Mouse (Mus musculus) intestine, embryonic 16.5 days (tissue): ENCODE data around the gene 2610318N02Rik. TPM values are rescaled to one million over a fixed set of nuclear protein-coding genes. Genes with fewer than 3 reads are reported as not detected.

Experiments
- ATAC-seq: fragments of 200-750 bp; cut with Nextera tagmentation; 2 replicates; pipeline ENCODE4 v1.8.0; 2017; ENCODE audit warnings: moderate TSS enrichment, moderate library complexity
- H3K27ac ChIP-seq: fragments of 300-500 bp; sonication (generic); 2 replicates; pipeline ENCODE4 v1.5.1; 2014; ENCODE audit warnings: mild to moderate bottlenecking, low read length
- H3K27me3 ChIP-seq: fragments of 300-500 bp; sonication (generic); replicated peaks from 2 replicates; pipeline ENCODE4 v1.6.1; 2014; ENCODE audit warnings: low read length, control low read depth, mixed read lengths; ENCODE audit not compliant: control insufficient read depth, insufficient read depth
- H3K36me3 ChIP-seq: fragments of 300-500 bp; sonication (generic); 2 replicates; pipeline ENCODE4 v1.6.1; 2014; ENCODE audit warnings: low read length, control low read depth; ENCODE audit not compliant: control insufficient read depth, insufficient read depth
- H3K4me1 ChIP-seq: fragments of 300-500 bp; sonication (generic); 2 replicates; pipeline ENCODE4 v1.6.1; 2014; ENCODE audit warnings: low read length, control low read depth, mixed read lengths; ENCODE audit not compliant: control insufficient read depth, insufficient read depth
- H3K4me2 ChIP-seq: fragments of 300-500 bp; sonication (generic); 2 replicates; pipeline ENCODE4 v1.6.1; 2014; ENCODE audit warnings: low read depth, low read length, control low read depth
- H3K4me3 ChIP-seq: fragments of 300-500 bp; sonication (generic); 2 replicates; pipeline ENCODE4 v1.5.1; 2014; ENCODE audit warnings: mild to moderate bottlenecking, low read length
- H3K9ac ChIP-seq: fragments of 300-500 bp; sonication (generic); 2 replicates; pipeline ENCODE4 v1.6.1; 2014; ENCODE audit warnings: low read depth, low read length
- H3K9me3 ChIP-seq: fragments of 300-500 bp; sonication (generic); 2 replicates; pipeline ENCODE4 v1.6.1; 2016; ENCODE audit warnings: low read length, control low read depth; ENCODE audit not compliant: control insufficient read depth
- WGBS: fragments of 180-500 bp; shearing (Covaris S2); extraction: QIAGEN DNeasy Blood & Tissue Kit; methylation state at CpG from one replicate; pipeline ENCODE4 v1.1.7; 2014; 5-methylcytosine and 5-hydroxymethylcytosine counted together
- polyA plus RNA-seq: library from polyadenylated mRNA; unstranded; fragments of >200 nt; fragmentation: Nextera tagmentation; extraction: Ambion mirVana; gene quantifications from 2 replicates; pipeline ENCODE4 v1.2.1, GENCODE M21; 2015

Gene 2610318N02Rik
- polyA plus RNA-seq, 1 experiment from 2014 or later, result 41.6 TPM

- Histone ChIP-seq H3K9ac (no peak overlapping the region), H3K27me3 (no peaks in the 10 kb centered on the region), H3K4me1 (peaks cover 19% of the 10 kb centered on the region), H3K4me3 (no peak overlapping the region), H3K9me3 (no peaks in the 10 kb centered on the region), H3K4me2 (no peak overlapping the region), H3K27ac (no peak overlapping the region), H3K36me3 (peaks cover 4% of the 10 kb centered on the region; the same call in 1 of the 2 replicates)
- ATAC-seq, result no peak
- WGBS, result 65% methylated on average over 14 of the region's 14 CpGs
Observed at GRCm38 (mm10) chr16:17121569-17121968, 3.4 kb downstream of the 2610318N02Rik start.

DNA sequence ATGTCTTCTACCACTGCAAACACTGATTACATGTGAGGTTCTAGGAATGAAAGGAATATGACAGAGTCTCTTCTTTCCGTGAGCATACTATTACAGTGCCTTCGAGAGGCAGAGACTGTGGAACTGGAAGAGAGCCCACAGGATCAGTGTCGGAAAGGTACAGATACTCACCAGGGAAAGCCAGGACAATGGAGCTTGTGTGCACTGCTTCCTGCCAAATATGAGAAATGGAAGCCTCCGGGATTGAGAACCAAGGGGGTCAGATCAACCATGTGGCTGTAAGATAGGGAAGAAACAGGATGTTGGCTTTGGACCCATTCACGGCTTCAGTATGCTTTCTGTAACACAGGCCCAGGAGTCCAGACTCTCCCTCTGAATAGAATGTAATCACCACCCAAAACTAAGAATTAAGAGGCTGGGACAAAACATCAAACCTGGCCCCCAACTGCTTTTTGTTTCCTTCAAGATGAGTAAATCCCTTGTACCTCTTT, 7.6 kb downstream of the 2610318N02Rik start:
- Histone ChIP-seq H3K4me3 (no peak overlapping the region), H3K4me2 (no peak overlapping the region), H3K36me3 (peaks cover 4% of the 10 kb centered on the region; the same call in 1 of the 2 replicates), H3K9me3 (no peaks in the 10 kb centered on the region), H3K27me3 (no peaks in the 10 kb centered on the region), H3K9ac (no peak overlapping the region), H3K4me1 (0 out of 2 replicates have a peak, but pooled peaks cover 2% of the 10 kb centered on the region), H3K27ac (no peak overlapping the region)
- ATAC-seq, result no peak
- 87% methylated on average over 5 of the region's 5 CpGs for WGBS

DNA sequence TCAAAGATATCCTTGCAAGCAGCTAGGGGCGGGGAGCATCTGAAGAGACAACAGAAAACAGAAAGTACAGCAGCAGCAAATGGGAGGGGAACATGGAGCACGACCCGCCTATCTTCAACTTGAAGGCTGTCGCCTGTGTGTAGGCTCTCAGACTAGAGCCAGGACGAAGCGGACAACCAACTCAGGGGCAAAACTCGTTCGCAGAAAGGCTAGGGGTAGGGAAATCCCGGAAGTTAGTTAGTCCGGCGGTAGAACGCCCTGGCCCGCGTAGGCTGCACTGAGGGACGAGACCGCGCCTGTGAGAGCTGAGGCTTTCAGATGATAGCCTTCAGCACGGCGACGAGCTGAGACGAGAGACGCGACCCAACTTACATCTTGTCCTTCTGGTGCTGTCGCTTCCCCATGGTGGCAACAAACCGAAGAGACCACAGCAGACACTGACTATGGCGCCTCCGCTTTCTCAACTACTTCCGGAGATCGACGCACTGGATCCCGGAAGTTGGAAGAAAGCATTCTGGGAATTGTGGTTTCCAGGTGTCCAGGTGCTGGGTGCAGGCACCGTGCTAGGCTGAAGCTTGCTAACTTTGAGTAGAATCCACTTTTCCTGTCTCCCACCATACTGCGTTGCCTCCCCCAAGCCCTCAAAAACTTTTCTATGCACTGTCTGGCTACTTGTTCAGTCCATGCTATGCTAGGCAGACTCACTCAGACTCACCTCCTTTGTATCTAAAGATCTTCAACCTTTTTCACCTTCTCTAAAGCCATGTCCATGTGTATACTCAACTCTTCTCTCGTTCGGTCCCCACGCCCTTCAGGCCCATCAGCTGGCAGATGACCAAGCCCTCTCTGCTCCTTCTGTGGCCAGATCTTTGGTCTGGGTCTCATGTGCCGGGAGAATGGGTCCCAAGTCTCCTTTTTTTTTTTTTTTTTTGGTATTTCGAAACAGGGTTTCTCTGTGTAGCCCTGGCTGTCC, 13.9 kb downstream of the 2610318N02Rik start, which contains the start of gene Ppil2:
Gene Ppil2, minus strand, starts transcription at position 487 of the 973 bp plus-strand sequence.
- WGBS, result 9% methylated on average over 38 of the region's 38 CpGs
- H3K27me3 ChIP-seq, result no peaks in the 10 kb centered on the region
- H3K4me3 ChIP-seq, result peak within 1 kb of the TSS; percentile 92
- H3K9ac ChIP-seq, result peak within 1 kb of the TSS; percentile 86
- H3K27ac ChIP-seq, result peak within 1 kb of the TSS; percentile 54; the same call in 1 of the 2 replicates
- H3K36me3 ChIP-seq, result no peaks in the 10 kb centered on the region
- no peaks in the 10 kb centered on the region for H3K9me3 ChIP-seq
- H3K4me1 ChIP-seq, result peaks cover 5% of the 10 kb centered on the region
- peak; percentile 90 for ATAC-seq
- H3K4me2 ChIP-seq, result peak within 1 kb of the TSS; percentile 52

GRCm38 (mm10) chr16:17104600-17104999, 20.4 kb downstream of the 2610318N02Rik start:
- Histone ChIP-seq H3K4me1 (no peaks in the 10 kb centered on the region), H3K27ac (no peak overlapping the region), H3K9me3 (no peaks in the 10 kb centered on the region), H3K36me3 (peaks cover 6% of the 10 kb centered on the region), H3K4me3 (no peak overlapping the region), H3K9ac (no peak overlapping the region), H3K4me2 (no peak overlapping the region), H3K27me3 (no peaks in the 10 kb centered on the region)
- 68% methylated on average over 4 of the region's 4 CpGs for WGBS
- ATAC-seq, result no peak

GRCm38 (mm10) chr16:17102630-17103220, 22.2 kb downstream of the 2610318N02Rik start:
- no peaks in the 10 kb centered on the region for H3K9me3 ChIP-seq

DNA sequence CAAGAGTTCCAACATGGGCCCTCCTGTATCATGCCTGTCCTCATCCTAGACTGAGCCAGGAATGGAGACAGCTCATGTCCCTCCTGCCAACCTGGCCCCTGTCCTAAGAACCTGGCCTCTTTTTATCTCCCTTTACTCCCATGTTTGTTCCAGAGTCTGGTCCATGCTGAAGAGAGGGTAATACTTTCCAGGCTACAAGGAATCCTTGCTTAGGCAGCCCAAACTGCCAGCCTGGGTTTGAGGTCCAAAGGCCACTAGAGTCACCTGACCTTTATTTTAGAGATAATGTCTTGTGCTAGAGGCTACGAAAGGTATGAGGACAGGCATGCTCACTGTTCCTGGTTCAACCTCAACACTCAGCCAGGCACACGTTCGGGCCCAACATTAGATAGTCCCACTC, 28.0 kb downstream of the 2610318N02Rik start:
- peak; percentile 78 for ATAC-seq
- Histone ChIP-seq H3K36me3 (peaks cover 26% of the 10 kb centered on the region), H3K27me3 (no peaks in the 10 kb centered on the region), H3K4me3 (no peak overlapping the region), H3K4me2 (no peak overlapping the region), H3K27ac (peak overlapping the region; percentile 48), H3K9me3 (no peaks in the 10 kb centered on the region), H3K4me1 (peaks cover 2% of the 10 kb centered on the region; the same call in 1 of the 2 replicates), H3K9ac (no peak overlapping the region)
- 80% methylated on average over 3 of the region's 3 CpGs for WGBS

More at GRCm38 (mm10) chr16:17102630-17103220, 22.2 kb downstream of the 2610318N02Rik start:
- WGBS, result 66% methylated on average over 7 of the region's 7 CpGs
- Histone ChIP-seq H3K9ac (no peak overlapping the region), H3K27ac (no peak overlapping the region), H3K27me3 (no peaks in the 10 kb centered on the region), H3K4me3 (no peak overlapping the region), H3K36me3 (peaks cover 9% of the 10 kb centered on the region), H3K4me2 (no peak overlapping the region), H3K4me1 (no peaks in the 10 kb centered on the region)
- no peak for ATAC-seq

GRCm38 (mm10) chr16:17088346-17088745, 36.6 kb downstream of the 2610318N02Rik start:
- H3K4me3 ChIP-seq, result no peak overlapping the region
- H3K4me2 ChIP-seq, result no peak overlapping the region
- 66% methylated on average over 3 of the region's 3 CpGs for WGBS
- H3K4me1 ChIP-seq, result no peaks in the 10 kb centered on the region
- peaks cover 34% of the 10 kb centered on the region for H3K36me3 ChIP-seq
- ATAC-seq, result no peak
- no peaks in the 10 kb centered on the region for H3K9me3 ChIP-seq
- H3K9ac ChIP-seq, result no peak overlapping the region
- H3K27me3 ChIP-seq, result no peaks in the 10 kb centered on the region
- H3K27ac ChIP-seq, result no peak overlapping the region

DNA sequence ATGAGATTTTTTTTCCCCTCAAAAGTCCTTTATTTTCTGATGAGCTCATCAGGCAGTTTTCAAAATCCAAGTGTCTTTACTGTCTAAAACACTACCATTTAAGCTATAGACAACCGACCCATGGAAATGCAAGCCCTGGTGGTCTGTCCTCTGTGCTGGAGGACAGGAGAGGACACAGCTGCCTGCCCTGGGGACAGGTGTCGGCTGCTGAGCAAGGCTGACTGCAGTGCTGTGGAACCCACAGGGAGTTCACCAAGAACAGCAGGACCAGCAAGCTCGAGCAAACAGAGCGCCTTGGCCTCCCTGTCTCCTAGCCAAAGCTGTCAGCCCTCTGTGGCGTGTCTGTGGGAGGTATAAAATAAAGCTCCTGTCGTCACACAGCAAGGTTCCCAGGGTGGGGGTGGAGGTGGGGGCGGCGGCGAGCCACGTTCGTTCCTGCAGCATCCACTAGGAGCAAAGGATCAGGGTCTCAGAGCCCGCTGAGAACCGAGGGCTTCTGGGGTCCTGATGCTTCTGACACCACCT, 38.2 kb downstream of the 2610318N02Rik start:
- no peak overlapping the region for H3K4me2 ChIP-seq
- no peak overlapping the region for H3K4me3 ChIP-seq
- 0 out of 2 replicates have a peak, but pooled peaks cover 2% of the 10 kb centered on the region for H3K4me1 ChIP-seq
- 75% methylated on average over 13 of the region's 13 CpGs for WGBS
- no peak overlapping the region for H3K9ac ChIP-seq
- H3K9me3 ChIP-seq, result no peaks in the 10 kb centered on the region
- peaks cover 31% of the 10 kb centered on the region for H3K36me3 ChIP-seq
- no peaks in the 10 kb centered on the region for H3K27me3 ChIP-seq
- no peak for ATAC-seq
- no peak overlapping the region for H3K27ac ChIP-seq

DNA sequence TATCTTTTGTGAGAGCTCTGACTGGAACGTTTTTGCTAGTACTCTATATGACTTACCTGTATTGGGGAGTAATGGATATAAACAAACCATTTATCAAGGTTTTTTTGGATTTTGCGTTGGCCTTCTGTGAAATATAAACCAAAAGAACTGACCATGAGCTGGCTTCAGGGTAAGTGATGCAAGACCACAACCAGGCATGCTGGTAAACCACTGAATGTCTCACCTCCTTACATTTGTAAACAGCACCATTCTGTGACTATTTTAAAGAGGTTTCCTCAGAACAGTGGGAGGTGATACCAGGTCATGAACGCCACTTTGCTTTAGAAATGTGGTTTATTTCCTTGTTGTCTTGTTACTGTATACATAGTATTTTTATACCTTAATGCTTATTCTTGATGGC, 38.7 kb downstream of the 2610318N02Rik start:
- no peak overlapping the region for H3K27ac ChIP-seq
- no peaks in the 10 kb centered on the region for H3K9me3 ChIP-seq

More for the DNA sequence above, 38.7 kb downstream of the 2610318N02Rik start:
- Histone ChIP-seq H3K36me3 (peaks cover 26% of the 10 kb centered on the region), H3K4me2 (no peak overlapping the region), H3K9ac (no peak overlapping the region), H3K27me3 (no peaks in the 10 kb centered on the region), H3K4me1 (0 out of 2 replicates have a peak, but pooled peaks cover 2% of the 10 kb centered on the region), H3K4me3 (no peak overlapping the region)
- ATAC-seq, result no peak
- WGBS, result 64% methylated on average over 3 of the region's 3 CpGs
